Mouse (Mus musculus) hindbrain, postnatal 0 days (tissue): ENCODE data around the gene Olfr524. TPM values are rescaled to one million over a fixed set of nuclear protein-coding genes. Genes with fewer than 3 reads are reported as not detected.

Source experiments
- ATAC-seq: fragments of 200-750 bp; cut with Nextera tagmentation; 2 replicates; pipeline ENCODE4 v1.8.0; 2017; ENCODE audit warnings: mild to moderate bottlenecking, moderate TSS enrichment, moderate library complexity
- DNase-seq: peaks from one replicate; pipeline ENCODE4 v3.0.0-alpha.2; 2015; ENCODE audit warnings: low spot score
- H3K27ac ChIP-seq: fragments of 300-500 bp; sonication (generic); 2 replicates; pipeline ENCODE4 v1.5.1; 2014; ENCODE audit warnings: mild to moderate bottlenecking
- H3K27me3 ChIP-seq: fragments of 300-500 bp; sonication (generic); 2 replicates; pipeline ENCODE4 v1.6.1; 2014; ENCODE audit warnings: low read length, mixed read lengths; ENCODE audit not compliant: insufficient read depth
- H3K36me3 ChIP-seq: fragments of 300-500 bp; sonication (generic); 2 replicates; pipeline ENCODE4 v1.6.1; 2014; ENCODE audit warnings: low read length, mixed read lengths; ENCODE audit not compliant: insufficient read depth
- H3K4me1 ChIP-seq: fragments of 300-500 bp; sonication (generic); 2 replicates; pipeline ENCODE4 v1.6.1; 2014; ENCODE audit warnings: antibody characterized with exemption, low read length, mixed read lengths; ENCODE audit not compliant: insufficient read depth
- H3K4me2 ChIP-seq: fragments of 300-500 bp; sonication (generic); 2 replicates; pipeline ENCODE4 v1.6.1; 2014; ENCODE audit warnings: low read depth, mild to moderate bottlenecking, low read length, moderate library complexity, mixed read lengths
- H3K4me3 ChIP-seq: fragments of 300-500 bp; sonication (generic); 2 replicates; pipeline ENCODE4 v1.5.1; 2014; ENCODE audit warnings: low read length
- H3K9ac ChIP-seq: fragments of 300-500 bp; sonication (generic); replicated peaks from 2 replicates; pipeline ENCODE4 v1.6.1; 2014; ENCODE audit warnings: mild to moderate bottlenecking, low read length, moderate library complexity, mixed read lengths
- H3K9me3 ChIP-seq: fragments of 300-500 bp; sonication (generic); 2 replicates; pipeline ENCODE4 v1.6.1; 2016; ENCODE audit warnings: low read length, mixed read lengths
- CTCF ChIP-seq: IDR thresholded peaks from 2 replicates; pipeline ENCODE4 v1.5.1; 2016; ENCODE audit warnings: antibody characterized with exemption, control low read depth, low read depth
- WGBS: fragments of 180-500 bp; shearing (Covaris S2); extraction: QIAGEN DNeasy Blood & Tissue Kit; methylation state at CpG from one replicate; pipeline ENCODE4 v1.1.7; 2014; 5-methylcytosine and 5-hydroxymethylcytosine counted together
- polyA plus RNA-seq: library from polyadenylated mRNA; unstranded; fragments of >200 nt; fragmentation: Nextera tagmentation; extraction: Ambion mirVana; gene quantifications from 2 replicates; pipeline ENCODE4 v1.2.1, GENCODE M21; 2015
- total RNA-seq: library from RNA; depleted of rRNA; stranded (reverse); fragments of >200 nt; gene quantifications from 2 replicates; pipeline ENCODE4 v1.2.3, GENCODE M21; 2014; rRNA removed

The Olfr524 gene
- total RNA-seq: not detected in 2 replicates
- polyA plus RNA-seq: not detected in 2 replicates

- Histone ChIP-seq H3K27me3 (no peaks in the 10 kb centered on the region), H3K9me3 (no peaks in the 10 kb centered on the region), H3K4me2 (no peak within 1 kb of the TSS), H3K4me3 (no peak within 1 kb of the TSS), H3K9ac (no peak within 1 kb of the TSS), H3K36me3 (no peaks in the 10 kb centered on the region), H3K4me1 (no peaks in the 10 kb centered on the region), H3K27ac (no peak within 1 kb of the TSS)
- no peak for ATAC-seq
- no peak for TF ChIP-seq CTCF
- DNase-seq: no peak
Observed at GRCm38 (mm10) chr7:140205864-140206263, at the start of gene Olfr524. Gene Olfr524 (minus strand): TSS chr7:140205964.

GRCm38 (mm10) chr7:140253780-140254299 is 48.1 kb upstream of the Olfr524 start:
- Histone ChIP-seq H3K4me3 (no peak overlapping the region), H3K4me2 (no peak overlapping the region), H3K27me3 (no peaks in the 10 kb centered on the region), H3K36me3 (no peaks in the 10 kb centered on the region), H3K9ac (no peak overlapping the region), H3K27ac (no peak overlapping the region), H3K4me1 (no peaks in the 10 kb centered on the region), H3K9me3 (no peaks in the 10 kb centered on the region)
- 83% methylated on average over 7 of the region's 7 CpGs for WGBS
- DNase-seq (no peak), ATAC-seq (no peak)
- TF ChIP-seq CTCF: no peak

- Histone ChIP-seq H3K4me1 (no peaks in the 10 kb centered on the region), H3K9me3 (no peaks in the 10 kb centered on the region), H3K27ac (no peak within 1 kb of the TSS), H3K4me3 (no peak within 1 kb of the TSS), H3K4me2 (no peak within 1 kb of the TSS), H3K36me3 (no peaks in the 10 kb centered on the region), H3K9ac (no peak within 1 kb of the TSS), H3K27me3 (no peaks in the 10 kb centered on the region)
- ATAC-seq (no peak), DNase-seq (no peak)
- no peak for TF ChIP-seq CTCF
- WGBS: 85% methylated on average over 4 of the region's 4 CpGs
Observed at GRCm38 (mm10) chr7:140247216-140247615, 41.5 kb upstream of the Olfr524 start, which contains the start of gene 5830411N06Rik. Gene 5830411N06Rik (plus strand): TSS chr7:140247284.

GRCm38 (mm10) chr7:140233696-140234095 is 27.9 kb upstream of the Olfr524 start:
- ATAC-seq (no peak), DNase-seq (no peak)
- no peak for TF ChIP-seq CTCF

GRCm38 (mm10) chr7:140231026-140231425 is 25.3 kb upstream of the Olfr524 start:
- H3K27ac ChIP-seq: no peak overlapping the region
- ATAC-seq: no peak
- H3K27me3 ChIP-seq: no peaks in the 10 kb centered on the region
- DNase-seq: no peak
- no peaks in the 10 kb centered on the region for H3K4me1 ChIP-seq
- no peak overlapping the region for H3K9ac ChIP-seq
- H3K4me3 ChIP-seq: no peak overlapping the region
- no peak overlapping the region for H3K4me2 ChIP-seq
- no peaks in the 10 kb centered on the region for H3K9me3 ChIP-seq
- TF ChIP-seq CTCF: no peak
- 59% methylated on average over 2 of the region's 2 CpGs for WGBS
- H3K36me3 ChIP-seq: no peaks in the 10 kb centered on the region

More at GRCm38 (mm10) chr7:140233696-140234095, 27.9 kb upstream of the Olfr524 start:
- Histone ChIP-seq H3K4me2 (no peak overlapping the region), H3K36me3 (no peaks in the 10 kb centered on the region), H3K4me1 (no peaks in the 10 kb centered on the region), H3K9me3 (no peaks in the 10 kb centered on the region), H3K4me3 (no peak overlapping the region), H3K9ac (no peak overlapping the region), H3K27ac (no peak overlapping the region), H3K27me3 (no peaks in the 10 kb centered on the region)
- 92% methylated on average over 3 of the region's 3 CpGs for WGBS

- H3K27ac ChIP-seq: no peak overlapping the region
- DNase-seq (no peak), ATAC-seq (no peak)
- H3K4me3 ChIP-seq: no peak overlapping the region
- no peak overlapping the region for H3K9ac ChIP-seq
- no peaks in the 10 kb centered on the region for H3K27me3 ChIP-seq
- H3K4me1 ChIP-seq: no peaks in the 10 kb centered on the region
- no peaks in the 10 kb centered on the region for H3K36me3 ChIP-seq
- WGBS: 70% methylated on average over 13 of the region's 13 CpGs
- H3K9me3 ChIP-seq: no peaks in the 10 kb centered on the region
- H3K4me2 ChIP-seq: no peak overlapping the region
- TF ChIP-seq CTCF: no peak
Observed at GRCm38 (mm10) chr7:140228476-140228875, 22.7 kb upstream of the Olfr524 start.

GRCm38 (mm10) chr7:140224209-140224608 is 18.4 kb upstream of the Olfr524 start:
- H3K27me3 ChIP-seq: no peaks in the 10 kb centered on the region

More at GRCm38 (mm10) chr7:140224209-140224608, 18.4 kb upstream of the Olfr524 start:
- DNase-seq (no peak), ATAC-seq (no peak)
- 87% methylated on average over 13 of the region's 13 CpGs for WGBS
- H3K27ac ChIP-seq: no peak overlapping the region
- no peaks in the 10 kb centered on the region for H3K9me3 ChIP-seq
- no peak for TF ChIP-seq CTCF
- H3K4me3 ChIP-seq: no peak overlapping the region
- H3K4me1 ChIP-seq: no peaks in the 10 kb centered on the region
- H3K36me3 ChIP-seq: no peaks in the 10 kb centered on the region
- H3K4me2 ChIP-seq: no peak overlapping the region
- H3K9ac ChIP-seq: no peak overlapping the region
